Mouse (Mus musculus) limb, embryonic 15.5 days (tissue): Measurements from ENCODE around the gene Klk1b8. TPM values are rescaled to one million over a fixed set of nuclear protein-coding genes. Genes with fewer than 3 reads are reported as not detected.

Source experiments
- polyA plus RNA-seq: library from polyadenylated mRNA; unstranded; fragments of >200 nt; fragmentation: Nextera tagmentation; extraction: Ambion mirVana; gene quantifications from 2 replicates; pipeline ENCODE4 v1.2.1, GENCODE M21; 2015

Gene Klk1b8
- polyA plus RNA-seq, 1 experiment from 2014 or later: not detected

Other genes starting within 250 kb of the Klk1b8 start
- gene Klk13, start 238.1 kb upstream of the Klk1b8 start, polyA plus RNA-seq: 12.5 and 16.1 TPM in 2 replicates
- gene Klk12, start 181.8 kb upstream of the Klk1b8 start, polyA plus RNA-seq: 0.22 and 0.32 TPM in 2 replicates
- 20.2 and 22.0 TPM in 2 replicates for gene Klk11, start 176.1 kb upstream of the Klk1b8 start, polyA plus RNA-seq
- gene Klk10, start 169.6 kb upstream of the Klk1b8 start, polyA plus RNA-seq: 38.4 and 45.0 TPM in 2 replicates
- gene Klk9, start 158.8 kb upstream of the Klk1b8 start, polyA plus RNA-seq: 1.5 TPM in 2 replicates
- gene Klk8, start 153.1 kb upstream of the Klk1b8 start, polyA plus RNA-seq: 60.6 and 64.4 TPM in 2 replicates
- gene Klk7, start 139.4 kb upstream of the Klk1b8 start, polyA plus RNA-seq: 6.7 and 13.4 TPM in 2 replicates
- 0.13 and 0.25 TPM in 2 replicates for gene Klk6, start 126.2 kb upstream of the Klk1b8 start, polyA plus RNA-seq
- 18.1 and 25.3 TPM in 2 replicates for gene Klk5, start 108.7 kb upstream of the Klk1b8 start, polyA plus RNA-seq
- gene Klk4, start 69.5 kb upstream of the Klk1b8 start, polyA plus RNA-seq: 0.14 TPM in 1 of 2 replicates, not detected in the other
- gene Klk15, start 16.9 kb upstream of the Klk1b8 start, polyA plus RNA-seq: not detected in 2 replicates
- gene Klk1b1, start 16.1 kb downstream of the Klk1b8 start, polyA plus RNA-seq: not detected in 2 replicates
- gene Klk1b9, start 25.4 kb downstream of the Klk1b8 start, polyA plus RNA-seq: not detected in 2 replicates
- not detected in 2 replicates for gene Klk1b11, start 45.2 kb downstream of the Klk1b8 start, polyA plus RNA-seq
- gene Klk1b26, start 61.5 kb downstream of the Klk1b8 start, polyA plus RNA-seq: 0.31 and 3.5 TPM in 2 replicates
- gene Klk1b27, start 101.6 kb downstream of the Klk1b8 start, polyA plus RNA-seq: not detected in 2 replicates
- not detected in 2 replicates for gene Klk1b21, start 151.7 kb downstream of the Klk1b8 start, polyA plus RNA-seq
- not detected in 2 replicates for gene Klk1b22, start 162.0 kb downstream of the Klk1b8 start, polyA plus RNA-seq
- not detected in 2 replicates for gene Klk1b16, start 186.1 kb downstream of the Klk1b8 start, polyA plus RNA-seq
- gene Klk1b24, start 237.6 kb downstream of the Klk1b8 start, polyA plus RNA-seq: not detected in 2 replicates
- gene Klk1b3, start 247.5 kb downstream of the Klk1b8 start, polyA plus RNA-seq: not detected in 2 replicates